Mouse (Mus musculus) midbrain, embryonic 15.5 days (tissue): ENCODE data around the gene Rps12. TPM values are rescaled to one million over a fixed set of nuclear protein-coding genes. Genes with fewer than 3 reads are reported as not detected.
A peak's percentile ranks its signal among the peaks of the same experiment; 100 is the strongest.

Experiments used
- ATAC-seq: fragments of 200-750 bp; cut with Nextera tagmentation; replicated peaks from 2 replicates; pipeline ENCODE4 v1.8.0; 2017; ENCODE audit warnings: moderate TSS enrichment
- H3K27ac ChIP-seq: fragments of 300-500 bp; sonication (generic); 2 replicates; pipeline ENCODE4 v1.5.1; 2015; ENCODE audit warnings: mild to moderate bottlenecking, inconsistent platforms
- H3K27me3 ChIP-seq: fragments of 300-500 bp; sonication (generic); replicated peaks from 2 replicates; pipeline ENCODE4 v1.6.1; 2015; ENCODE audit warnings: inconsistent platforms
- H3K36me3 ChIP-seq: fragments of 300-500 bp; sonication (generic); replicated peaks from 2 replicates; pipeline ENCODE4 v1.6.1; 2015; ENCODE audit warnings: inconsistent platforms
- H3K4me1 ChIP-seq: fragments of 300-500 bp; sonication (generic); 2 replicates; pipeline ENCODE4 v1.6.1; 2015; ENCODE audit warnings: inconsistent platforms
- H3K4me2 ChIP-seq: fragments of 300-500 bp; sonication (generic); 2 replicates; pipeline ENCODE4 v1.6.1; 2015; ENCODE audit warnings: inconsistent platforms, mild to moderate bottlenecking, moderate library complexity
- H3K4me3 ChIP-seq: fragments of 300-500 bp; sonication (generic); 2 replicates; pipeline ENCODE4 v1.5.1; 2015; ENCODE audit warnings: mild to moderate bottlenecking, inconsistent platforms
- H3K9ac ChIP-seq: fragments of 300-500 bp; sonication (generic); 2 replicates; pipeline ENCODE4 v1.6.1; 2015; ENCODE audit warnings: mild to moderate bottlenecking, inconsistent platforms
- H3K9me3 ChIP-seq: fragments of 300-500 bp; sonication (generic); 2 replicates; pipeline ENCODE4 v1.6.1; 2016; ENCODE audit warnings: inconsistent platforms
- WGBS: fragments of 180-500 bp; shearing (Covaris S2); methylation state at CpG from one replicate; pipeline ENCODE4 v1.1.7; 2015; ENCODE audit warnings: mixed read lengths; 5-methylcytosine and 5-hydroxymethylcytosine counted together
- polyA plus RNA-seq: library from polyadenylated mRNA; unstranded; fragments of >200 nt; fragmentation: Nextera tagmentation; extraction: Ambion mirVana; gene quantifications from 2 replicates; pipeline ENCODE4 v1.2.1, GENCODE M21; 2015

The Rps12 gene
- polyA plus RNA-seq: 84.7 and 98.7 TPM in 2 replicates

DNA sequence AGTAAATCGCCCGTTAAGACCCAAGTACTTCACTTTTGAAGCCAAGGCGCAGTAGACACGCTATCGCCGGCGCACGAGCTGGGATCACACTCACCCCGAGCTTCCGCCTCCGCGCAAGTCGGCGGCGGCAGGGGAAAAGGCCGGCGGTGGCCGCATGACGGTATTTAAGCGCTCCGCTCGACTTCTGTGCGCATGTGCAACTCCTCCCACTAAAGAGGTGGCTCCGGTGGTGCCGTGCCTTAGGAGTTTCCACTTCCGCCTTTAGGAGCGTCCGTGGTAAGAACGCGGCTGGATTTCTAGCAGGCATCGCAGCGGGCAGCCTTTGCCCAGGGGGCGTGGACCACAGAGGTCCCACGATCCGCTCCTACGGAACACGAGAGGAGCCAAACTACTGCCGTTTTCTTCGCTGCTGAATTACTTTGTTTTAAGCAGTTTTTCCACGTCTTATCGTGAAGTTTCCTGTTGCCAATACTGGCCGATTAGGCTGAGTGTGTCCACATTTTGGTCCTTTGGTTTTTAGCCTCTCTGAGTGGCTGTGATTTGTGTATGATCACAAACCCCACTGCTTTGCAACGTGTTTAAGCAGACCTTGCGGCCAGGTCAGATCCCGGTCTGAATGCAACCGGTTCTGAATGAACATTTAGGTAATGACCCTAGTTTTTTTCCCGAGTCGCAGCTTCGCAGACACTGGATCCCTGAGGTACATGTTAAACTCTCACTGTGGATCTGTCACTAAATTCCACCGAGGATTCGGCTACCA is at the start of gene Rps12:
Gene Rps12 (minus strand): TSS at position 214 of the 760 bp plus-strand sequence.
- peak; percentile 99 for ATAC-seq
- peak within 1 kb of the TSS; percentile 96 for H3K9ac ChIP-seq
- H3K4me1 ChIP-seq: peaks cover 30% of the 10 kb centered on the region
- no peaks in the 10 kb centered on the region for H3K9me3 ChIP-seq
- peaks cover 26% of the 10 kb centered on the region; the same call in 1 of the 2 replicates for H3K36me3 ChIP-seq
- H3K27me3 ChIP-seq: no peaks in the 10 kb centered on the region
- peak within 1 kb of the TSS; percentile 73 for H3K27ac ChIP-seq
- H3K4me3 ChIP-seq: peak within 1 kb of the TSS; percentile 80
- peak within 1 kb of the TSS; percentile 70 for H3K4me2 ChIP-seq
- WGBS: under 1% methylated on average over 51 of the region's 51 CpGs

GRCm38 (mm10) chr10:23836003-23836964 is 49.2 kb upstream of the Rps12 start:
- H3K4me1 ChIP-seq: no peaks in the 10 kb centered on the region
- no peak overlapping the region for H3K27ac ChIP-seq
- no peak overlapping the region for H3K4me3 ChIP-seq
- H3K9me3 ChIP-seq: no peaks in the 10 kb centered on the region
- H3K36me3 ChIP-seq: no peaks in the 10 kb centered on the region
- 87% methylated on average over 9 of the region's 9 CpGs for WGBS
- H3K9ac ChIP-seq: no peak overlapping the region
- H3K4me2 ChIP-seq: no peak overlapping the region
- no peaks in the 10 kb centered on the region for H3K27me3 ChIP-seq
- no peak for ATAC-seq

DNA sequence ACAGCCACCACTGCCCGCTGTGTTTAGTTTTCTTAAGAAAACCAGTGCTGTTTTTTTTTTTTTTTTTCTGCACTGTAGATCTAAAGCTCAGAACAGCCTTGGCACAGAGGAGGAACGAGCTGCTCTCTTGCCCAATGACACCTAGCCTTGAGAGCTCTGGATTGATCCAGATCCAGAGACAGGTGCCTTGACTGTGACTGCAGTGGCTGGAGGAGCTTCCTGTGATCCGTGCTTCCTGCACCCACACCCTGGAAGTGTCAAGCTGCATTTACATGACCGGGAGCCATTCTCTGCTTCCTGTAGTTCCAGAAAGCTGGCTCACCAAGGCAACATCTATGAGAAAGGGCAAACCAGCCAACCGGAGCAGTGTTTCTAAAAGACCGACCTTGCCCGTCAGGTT is 39.4 kb upstream of the Rps12 start:
- no peak overlapping the region for H3K4me2 ChIP-seq
- H3K27ac ChIP-seq: no peak overlapping the region
- H3K9ac ChIP-seq: no peak overlapping the region
- no peak for ATAC-seq
- no peaks in the 10 kb centered on the region for H3K27me3 ChIP-seq
- H3K4me1 ChIP-seq: no peaks in the 10 kb centered on the region
- no peak overlapping the region for H3K4me3 ChIP-seq
- no peaks in the 10 kb centered on the region for H3K9me3 ChIP-seq
- WGBS: 88% methylated on average over 7 of the region's 7 CpGs
- peaks cover 43% of the 10 kb centered on the region; the same call in 1 of the 2 replicates for H3K36me3 ChIP-seq

- H3K27ac ChIP-seq: no peak overlapping the region
- no peaks in the 10 kb centered on the region for H3K4me1 ChIP-seq
- no peaks in the 10 kb centered on the region for H3K9me3 ChIP-seq
- H3K4me3 ChIP-seq: no peak overlapping the region
- WGBS: 95% methylated on average over 7 of the region's 7 CpGs
- H3K27me3 ChIP-seq: no peaks in the 10 kb centered on the region
- no peak for ATAC-seq
- H3K9ac ChIP-seq: no peak overlapping the region
- H3K4me2 ChIP-seq: no peak overlapping the region
- H3K36me3 ChIP-seq: peaks cover 14% of the 10 kb centered on the region; the same call in 1 of the 2 replicates
Measured at GRCm38 (mm10) chr10:23816241-23816640, 29.2 kb upstream of the Rps12 start.

GRCm38 (mm10) chr10:23815168-23815567 is 28.1 kb upstream of the Rps12 start:
- Histone ChIP-seq H3K4me3 (no peak overlapping the region), H3K27ac (no peak overlapping the region), H3K4me1 (no peaks in the 10 kb centered on the region), H3K36me3 (peaks cover 14% of the 10 kb centered on the region; the same call in 1 of the 2 replicates), H3K4me2 (no peak overlapping the region), H3K27me3 (no peaks in the 10 kb centered on the region), H3K9ac (no peak overlapping the region), H3K9me3 (no peaks in the 10 kb centered on the region)
- peak; percentile 64; the same call in 1 of the 2 replicates for ATAC-seq
- 56% methylated on average over 1 of the region's 1 CpGs for WGBS

GRCm38 (mm10) chr10:23812852-23813766 is 26.0 kb upstream of the Rps12 start:
- H3K9ac ChIP-seq: no peak overlapping the region
- H3K4me3 ChIP-seq: no peak overlapping the region
- H3K9me3 ChIP-seq: no peaks in the 10 kb centered on the region
- H3K27me3 ChIP-seq: no peaks in the 10 kb centered on the region
- no peak; the same call in 1 of the 2 replicates for ATAC-seq
- WGBS: 43% methylated on average over 11 of the region's 11 CpGs
- peaks cover 6% of the 10 kb centered on the region; the same call in 1 of the 2 replicates for H3K36me3 ChIP-seq
- no peak overlapping the region for H3K4me2 ChIP-seq
- no peaks in the 10 kb centered on the region for H3K4me1 ChIP-seq
- no peak overlapping the region for H3K27ac ChIP-seq

DNA sequence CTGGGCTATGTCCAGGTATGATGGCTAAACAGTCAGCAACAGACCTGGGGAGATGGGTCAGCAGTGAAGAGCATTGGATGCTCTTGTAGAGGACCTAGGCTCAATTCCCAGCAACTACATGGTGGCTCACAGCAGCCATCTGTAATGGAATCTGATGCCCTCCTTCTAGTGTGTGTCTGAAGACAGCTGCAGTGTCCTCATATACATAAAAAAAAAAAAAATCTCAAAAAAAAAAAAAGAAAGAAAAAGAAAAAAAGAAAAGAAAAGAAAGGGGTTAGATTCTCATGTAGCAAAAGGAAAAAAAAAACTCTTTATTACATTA is 25.3 kb upstream of the Rps12 start:
- Histone ChIP-seq H3K4me2 (no peak overlapping the region), H3K4me1 (no peaks in the 10 kb centered on the region), H3K9ac (no peak overlapping the region), H3K27me3 (no peaks in the 10 kb centered on the region), H3K9me3 (no peaks in the 10 kb centered on the region), H3K27ac (no peak overlapping the region), H3K36me3 (peaks cover 9% of the 10 kb centered on the region; the same call in 1 of the 2 replicates), H3K4me3 (no peak overlapping the region)
- ATAC-seq: 0 out of 2 replicates have a peak, but pooled peaks have one; percentile 43

GRCm38 (mm10) chr10:23811635-23812437 is 24.8 kb upstream of the Rps12 start:
- H3K36me3 ChIP-seq: peaks cover 9% of the 10 kb centered on the region; the same call in 1 of the 2 replicates
- H3K9ac ChIP-seq: no peak overlapping the region
- ATAC-seq: 0 out of 2 replicates have a peak, but pooled peaks have one; percentile 24
- no peak overlapping the region for H3K27ac ChIP-seq
- H3K27me3 ChIP-seq: no peaks in the 10 kb centered on the region
- H3K4me1 ChIP-seq: no peaks in the 10 kb centered on the region
- no peak overlapping the region for H3K4me2 ChIP-seq
- 72% methylated on average over 8 of the region's 12 CpGs for WGBS
- no peak overlapping the region for H3K4me3 ChIP-seq
- H3K9me3 ChIP-seq: no peaks in the 10 kb centered on the region

GRCm38 (mm10) chr10:23806201-23806600 is 19.1 kb upstream of the Rps12 start:
- no peaks in the 10 kb centered on the region for H3K27me3 ChIP-seq
- peaks cover 23% of the 10 kb centered on the region for H3K36me3 ChIP-seq
- H3K4me3 ChIP-seq: no peak overlapping the region
- H3K4me1 ChIP-seq: no peaks in the 10 kb centered on the region
- H3K27ac ChIP-seq: no peak overlapping the region
- no peak for ATAC-seq
- no peak overlapping the region for H3K4me2 ChIP-seq
- 26% methylated on average over 4 of the region's 4 CpGs for WGBS
- H3K9ac ChIP-seq: no peak overlapping the region
- no peaks in the 10 kb centered on the region for H3K9me3 ChIP-seq

GRCm38 (mm10) chr10:23804665-23805064 is 17.6 kb upstream of the Rps12 start:
- peaks cover 27% of the 10 kb centered on the region for H3K36me3 ChIP-seq
- H3K4me3 ChIP-seq: no peak overlapping the region
- ATAC-seq: no peak
- H3K9me3 ChIP-seq: no peaks in the 10 kb centered on the region
- no peak overlapping the region for H3K9ac ChIP-seq
- 71% methylated on average over 3 of the region's 3 CpGs for WGBS
- H3K4me1 ChIP-seq: no peaks in the 10 kb centered on the region
- no peak overlapping the region for H3K27ac ChIP-seq
- H3K4me2 ChIP-seq: no peak overlapping the region
- no peaks in the 10 kb centered on the region for H3K27me3 ChIP-seq

GRCm38 (mm10) chr10:23802911-23803310 is 15.8 kb upstream of the Rps12 start:
- ATAC-seq: no peak
- H3K9me3 ChIP-seq: no peaks in the 10 kb centered on the region
- H3K27ac ChIP-seq: no peak overlapping the region
- peaks cover 24% of the 10 kb centered on the region for H3K36me3 ChIP-seq
- H3K9ac ChIP-seq: no peak overlapping the region
- H3K4me2 ChIP-seq: no peak overlapping the region
- H3K4me3 ChIP-seq: no peak overlapping the region
- H3K4me1 ChIP-seq: peaks cover 4% of the 10 kb centered on the region
- no peaks in the 10 kb centered on the region for H3K27me3 ChIP-seq
- WGBS: 79% methylated on average over 3 of the region's 3 CpGs
